Mouse (Mus musculus) hindbrain, embryonic 11.5 days (tissue): ENCODE measurements around the gene Gprasp1. TPM values are rescaled to one million over a fixed set of nuclear protein-coding genes. Genes with fewer than 3 reads are reported as not detected.

Experiments
- ATAC-seq: fragments of 200-750 bp; cut with Nextera tagmentation; 2 replicates; pipeline ENCODE4 v1.8.0; 2017; ENCODE audit warnings: mild to moderate bottlenecking, moderate TSS enrichment, moderate library complexity; ENCODE audit not compliant: low FRiP score
- DNase-seq: peaks from one replicate; pipeline ENCODE4 v3.0.0-alpha.2; 2015; ENCODE audit warnings: low spot score
- H3K27ac ChIP-seq: fragments of 300-500 bp; sonication (generic); 2 replicates; pipeline ENCODE4 v1.5.1; 2014; ENCODE audit warnings: mild to moderate bottlenecking, low read depth, low read length
- H3K27me3 ChIP-seq: fragments of 300-500 bp; sonication (generic); 2 replicates; pipeline ENCODE4 v1.6.1; 2014; ENCODE audit warnings: mild to moderate bottlenecking, low read length, moderate library complexity, mixed read lengths; ENCODE audit not compliant: control insufficient read depth, insufficient read depth
- H3K36me3 ChIP-seq: fragments of 300-500 bp; sonication (generic); 2 replicates; pipeline ENCODE4 v1.6.1; 2014; ENCODE audit warnings: mild to moderate bottlenecking, low read length, moderate library complexity, mixed read lengths; ENCODE audit not compliant: control insufficient read depth, insufficient read depth
- H3K4me1 ChIP-seq: fragments of 300-500 bp; sonication (generic); replicated peaks from 2 replicates; pipeline ENCODE4 v1.6.1; 2014; ENCODE audit warnings: low read length, mixed read lengths; ENCODE audit not compliant: control insufficient read depth, insufficient read depth
- H3K4me2 ChIP-seq: fragments of 300-500 bp; sonication (generic); replicated peaks from 2 replicates; pipeline ENCODE4 v1.6.1; 2014; ENCODE audit warnings: mild to moderate bottlenecking, low read depth, low read length
- H3K4me3 ChIP-seq: fragments of 300-500 bp; sonication (generic); 2 replicates; pipeline ENCODE4 v1.5.1; 2014; ENCODE audit warnings: low read depth, low read length
- H3K9ac ChIP-seq: fragments of 300-500 bp; sonication (generic); 2 replicates; pipeline ENCODE4 v1.6.1; 2014; ENCODE audit warnings: low read depth, low read length
- H3K9me3 ChIP-seq: fragments of 300-500 bp; sonication (generic); 2 replicates; pipeline ENCODE4 v1.6.1; 2016; ENCODE audit warnings: low read length; ENCODE audit not compliant: control insufficient read depth
- WGBS: fragments of 180-500 bp; shearing (Covaris S2); extraction: QIAGEN DNeasy Blood & Tissue Kit; methylation state at CpG from one replicate; pipeline ENCODE4 v1.1.7; 2014; 5-methylcytosine and 5-hydroxymethylcytosine counted together
- polyA plus RNA-seq: library from polyadenylated mRNA; unstranded; fragments of >200 nt; fragmentation: Nextera tagmentation; extraction: Ambion mirVana; gene quantifications from 2 replicates; pipeline ENCODE4 v1.2.1, GENCODE M21; 2014

The Gprasp1 gene
- 69.0 and 75.2 TPM in 2 replicates for polyA plus RNA-seq

GRCm38 (mm10) chrX:135742304-135743055 lies at the start of gene Gprasp1, which contains the start of gene Armcx5:
TSS of gene Gprasp1 (plus strand) at chrX:135742733.
TSS of gene Armcx5 (plus strand) at chrX:135742733.
- DNase-seq (peak; percentile 85), ATAC-seq (peak; percentile 98)
- Histone ChIP-seq H3K9me3 (no peaks in the 10 kb centered on the region), H3K4me2 (peak within 1 kb of the TSS; percentile 45), H3K27ac (peak within 1 kb of the TSS; percentile 72), H3K36me3 (no peaks in the 10 kb centered on the region), H3K4me3 (peak within 1 kb of the TSS; percentile 58), H3K4me1 (no peaks in the 10 kb centered on the region), H3K27me3 (no peaks in the 10 kb centered on the region), H3K9ac (peak within 1 kb of the TSS; percentile 61)
- WGBS: 17% methylated on average over 48 of the region's 48 CpGs

- no peaks in the 10 kb centered on the region for H3K36me3 ChIP-seq
- no peaks in the 10 kb centered on the region for H3K9me3 ChIP-seq
- WGBS: 85% methylated on average over 1 of the region's 1 CpGs
- no peak for ATAC-seq
- H3K27me3 ChIP-seq: no peaks in the 10 kb centered on the region
- H3K4me3 ChIP-seq: no peak within 1 kb of the TSS
- H3K27ac ChIP-seq: no peak within 1 kb of the TSS
- H3K4me2 ChIP-seq: no peak within 1 kb of the TSS
- H3K4me1 ChIP-seq: no peaks in the 10 kb centered on the region
- no peak within 1 kb of the TSS for H3K9ac ChIP-seq
- DNase-seq: no peak
These were observed 48.9 kb upstream of the Gprasp1 start, which contains the start of gene Tcp11x2 for GRCm38 (mm10) chrX:135693633-135694032. TSS of gene Tcp11x2 (minus strand) at chrX:135693790.

GRCm38 (mm10) chrX:135703111-135703510 lies 39.4 kb upstream of the Gprasp1 start:
- H3K36me3 ChIP-seq: no peaks in the 10 kb centered on the region
- H3K27me3 ChIP-seq: no peaks in the 10 kb centered on the region; the same call in 1 of the 2 replicates
- DNase-seq (no peak), ATAC-seq (no peak)
- H3K9ac ChIP-seq: no peak overlapping the region
- no peak overlapping the region for H3K27ac ChIP-seq
- WGBS: 88% methylated on average over 1 of the region's 1 CpGs
- no peak overlapping the region for H3K4me2 ChIP-seq
- H3K4me1 ChIP-seq: no peaks in the 10 kb centered on the region
- no peaks in the 10 kb centered on the region for H3K9me3 ChIP-seq
- no peak overlapping the region for H3K4me3 ChIP-seq

GRCm38 (mm10) chrX:135704349-135704748 lies 38.2 kb upstream of the Gprasp1 start:
- ATAC-seq (no peak), DNase-seq (no peak)
- H3K27me3 ChIP-seq: no peaks in the 10 kb centered on the region; the same call in 1 of the 2 replicates
- no peak overlapping the region for H3K4me2 ChIP-seq
- H3K9me3 ChIP-seq: no peaks in the 10 kb centered on the region
- 52% methylated on average over 2 of the region's 2 CpGs for WGBS
- H3K4me3 ChIP-seq: no peak overlapping the region
- no peak overlapping the region for H3K9ac ChIP-seq
- no peaks in the 10 kb centered on the region for H3K4me1 ChIP-seq
- no peaks in the 10 kb centered on the region for H3K36me3 ChIP-seq
- no peak overlapping the region for H3K27ac ChIP-seq

DNA sequence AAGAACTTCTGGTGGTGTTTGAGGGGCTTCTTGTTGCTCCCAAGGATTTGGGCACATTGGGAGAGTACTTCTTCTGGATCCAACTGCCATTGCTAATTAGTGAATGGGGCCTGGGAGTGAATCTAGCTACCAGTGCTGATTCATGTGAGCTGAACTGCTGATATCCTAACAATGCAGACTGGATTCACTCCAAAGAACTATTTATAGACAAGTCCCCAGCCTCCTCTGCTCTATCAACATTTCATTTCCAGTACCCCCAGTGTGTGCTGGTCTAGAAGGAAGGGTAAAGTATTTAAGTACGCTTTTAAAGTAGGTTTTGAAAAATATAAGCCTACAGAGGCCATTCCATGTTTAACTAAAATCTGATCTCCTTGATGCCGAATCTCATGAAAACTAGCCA lies 29.7 kb upstream of the Gprasp1 start:
- no peak for ATAC-seq
- Histone ChIP-seq H3K27ac (no peak overlapping the region), H3K4me2 (no peak overlapping the region), H3K27me3 (no peaks in the 10 kb centered on the region), H3K36me3 (no peaks in the 10 kb centered on the region), H3K9ac (no peak overlapping the region), H3K4me1 (no peaks in the 10 kb centered on the region), H3K4me3 (no peak overlapping the region), H3K9me3 (no peaks in the 10 kb centered on the region)
- DNase-seq: no peak
- WGBS: 88% methylated on average over 2 of the region's 2 CpGs

DNA sequence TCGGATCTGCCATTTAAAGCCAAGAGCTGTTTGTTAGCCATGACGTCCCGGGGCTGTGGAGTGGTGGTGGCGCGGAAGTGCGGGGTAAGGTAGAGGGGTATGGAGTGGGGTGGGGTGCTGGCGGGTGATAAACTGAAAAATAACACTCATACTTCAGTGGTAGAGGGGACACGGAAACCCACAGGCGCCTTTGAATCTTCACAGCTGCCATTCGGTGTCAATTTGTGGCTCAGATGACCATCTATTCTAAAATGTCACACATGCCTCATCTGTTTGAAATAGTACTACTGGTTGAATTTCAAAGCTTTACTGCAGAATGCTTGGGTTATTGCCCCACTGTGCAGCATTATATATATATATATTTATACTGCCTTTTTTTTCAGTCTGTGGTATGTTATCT lies 17.4 kb upstream of the Gprasp1 start, which contains the start of gene Tmsb15a:
TSS of gene Tmsb15a (minus strand) at position 101 of the 400 bp plus-strand sequence.
- H3K4me1 ChIP-seq: no peaks in the 10 kb centered on the region
- 79% methylated on average over 10 of the region's 10 CpGs for WGBS
- H3K4me3 ChIP-seq: no peak within 1 kb of the TSS
- DNase-seq (no peak), ATAC-seq (no peak)
- H3K4me2 ChIP-seq: no peak within 1 kb of the TSS
- no peaks in the 10 kb centered on the region for H3K9me3 ChIP-seq
- H3K27me3 ChIP-seq: no peaks in the 10 kb centered on the region
- no peaks in the 10 kb centered on the region for H3K36me3 ChIP-seq
- H3K9ac ChIP-seq: no peak within 1 kb of the TSS
- no peak within 1 kb of the TSS for H3K27ac ChIP-seq

DNA sequence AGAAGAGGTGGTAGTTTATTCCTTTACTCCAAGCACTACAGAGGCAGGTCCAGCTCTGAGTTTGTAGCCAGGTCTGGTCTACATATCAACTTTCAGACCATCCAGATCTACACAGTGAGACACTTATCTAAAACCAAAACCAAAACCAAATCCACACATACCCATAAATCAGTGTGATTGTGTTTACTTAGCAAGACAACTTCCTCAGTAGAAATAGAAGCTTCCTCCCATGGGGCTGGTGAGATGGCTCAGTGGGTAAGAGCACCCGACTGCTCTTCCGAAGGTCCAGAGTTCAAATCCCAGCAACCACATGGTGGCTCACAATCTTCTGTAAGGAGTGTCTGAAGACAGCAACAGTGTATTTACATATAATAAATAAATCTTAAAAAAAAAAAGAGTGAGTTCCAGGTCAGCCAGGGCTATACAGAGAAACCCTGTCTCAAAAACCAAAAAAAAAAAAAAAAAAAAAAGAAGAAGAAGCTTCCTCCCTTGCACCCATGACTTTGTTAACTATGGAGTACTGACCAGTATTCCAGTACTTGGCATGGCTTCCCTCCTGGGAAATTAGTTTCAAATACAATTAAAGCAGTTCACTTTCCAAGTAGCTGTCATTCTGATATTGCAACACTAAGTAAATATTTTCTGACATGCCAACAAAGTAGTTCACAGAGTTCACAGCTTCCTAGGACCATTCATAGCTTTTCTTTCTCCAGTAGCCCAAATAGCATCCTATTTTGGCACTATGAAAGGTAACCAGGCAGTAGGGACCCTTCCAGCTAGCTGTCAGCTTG lies 3.6 kb upstream of the Gprasp1 start:
- H3K36me3 ChIP-seq: no peaks in the 10 kb centered on the region
- no peak for DNase-seq
- H3K9ac ChIP-seq: no peak overlapping the region
- H3K4me3 ChIP-seq: no peak overlapping the region
- no peaks in the 10 kb centered on the region for H3K9me3 ChIP-seq
- no peaks in the 10 kb centered on the region for H3K27me3 ChIP-seq
- WGBS: 96% methylated on average over 2 of the region's 2 CpGs
- no peak overlapping the region for H3K4me2 ChIP-seq
- H3K4me1 ChIP-seq: no peaks in the 10 kb centered on the region
- no peak for ATAC-seq
- no peak overlapping the region for H3K27ac ChIP-seq

- no peak overlapping the region for H3K27ac ChIP-seq
- 26% methylated on average over 7 of the region's 7 CpGs for WGBS
- no peaks in the 10 kb centered on the region for H3K4me1 ChIP-seq
- H3K9me3 ChIP-seq: no peaks in the 10 kb centered on the region
- no peak; the same call in 1 of the 2 replicates for ATAC-seq
- peak overlapping the region; percentile 45 for H3K4me2 ChIP-seq
- no peaks in the 10 kb centered on the region for H3K36me3 ChIP-seq
- no peak for DNase-seq
- H3K27me3 ChIP-seq: no peaks in the 10 kb centered on the region
- H3K9ac ChIP-seq: peak overlapping the region; percentile 61
- peak overlapping the region; percentile 58 for H3K4me3 ChIP-seq
These were observed 473 bp downstream of the Gprasp1 start for GRCm38 (mm10) chrX:135743056-135743355.
